Mouse (Mus musculus) embryonic fibroblast, embryonic 13.5 days (primary cell): ENCODE data around the gene Rbfox3.

Experiments
- CTCF ChIP-seq: IDR thresholded peaks from 2 replicates; pipeline ENCODE4 v1.5.1; 2011; ENCODE audit warnings: mild to moderate bottlenecking, control low read depth, low read length, moderate library complexity, borderline replicate concordance; ENCODE audit not compliant: insufficient read depth
- POLR2A ChIP-seq: IDR thresholded peaks from 2 replicates; pipeline ENCODE4 v1.6.1; 2011; ENCODE audit warnings: low read depth, mild to moderate bottlenecking, control low read depth, low read length, moderate library complexity

DNA sequence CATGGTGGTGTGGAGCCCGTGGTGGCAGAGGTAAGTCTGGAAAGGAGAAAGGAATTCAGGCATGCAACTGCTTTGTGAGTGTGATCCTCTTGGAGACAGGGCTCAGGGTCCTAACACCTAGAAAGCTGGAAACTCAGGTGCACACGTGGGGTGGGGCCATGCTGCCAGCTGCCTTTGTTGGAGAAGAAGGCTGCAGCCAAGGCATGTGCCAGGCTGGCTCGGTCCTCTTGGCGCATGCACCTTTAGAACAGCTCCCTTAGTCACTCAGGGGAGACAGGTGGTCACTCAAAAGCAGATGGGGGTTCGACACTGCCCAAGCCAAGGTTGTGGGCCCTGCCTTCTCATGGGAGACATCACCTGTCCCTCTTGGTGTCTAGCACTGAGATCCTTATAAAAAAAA lies 128.7 kb downstream of the Rbfox3 start:
- TF ChIP-seq CTCF (no peak), POLR2A (no peak)
